Mouse (Mus musculus) hindbrain, embryonic 15.5 days (tissue): ENCODE results near the gene Nlrp6. TPM values are rescaled to one million over a fixed set of nuclear protein-coding genes. Genes with fewer than 3 reads are reported as not detected.

Experiments used
- ATAC-seq: fragments of 200-750 bp; cut with Nextera tagmentation; 2 replicates; pipeline ENCODE4 v1.8.0; 2017; ENCODE audit warnings: low read depth, moderate number of reproducible peaks, moderate TSS enrichment; ENCODE audit not compliant: low FRiP score
- H3K27ac ChIP-seq: fragments of 300-500 bp; sonication (generic); replicated peaks from 2 replicates; pipeline ENCODE4 v1.5.1; 2015; ENCODE audit warnings: mild to moderate bottlenecking, inconsistent platforms
- H3K27me3 ChIP-seq: fragments of 300-500 bp; sonication (generic); 2 replicates; pipeline ENCODE4 v1.6.1; 2015; ENCODE audit warnings: control low read depth, inconsistent platforms
- H3K36me3 ChIP-seq: fragments of 300-500 bp; sonication (generic); 2 replicates; pipeline ENCODE4 v1.6.1; 2015; ENCODE audit warnings: control low read depth, inconsistent platforms
- H3K4me1 ChIP-seq: fragments of 300-500 bp; sonication (generic); replicated peaks from 2 replicates; pipeline ENCODE4 v1.6.1; 2015; ENCODE audit warnings: control low read depth, inconsistent platforms
- H3K4me2 ChIP-seq: fragments of 300-500 bp; sonication (generic); 2 replicates; pipeline ENCODE4 v1.6.1; 2015; ENCODE audit warnings: moderate library complexity, mild to moderate bottlenecking, inconsistent platforms
- H3K4me3 ChIP-seq: fragments of 300-500 bp; sonication (generic); 2 replicates; pipeline ENCODE4 v1.5.1; 2015; ENCODE audit warnings: mild to moderate bottlenecking, inconsistent platforms
- H3K9ac ChIP-seq: fragments of 300-500 bp; sonication (generic); 2 replicates; pipeline ENCODE4 v1.6.1; 2015; ENCODE audit warnings: inconsistent platforms
- H3K9me3 ChIP-seq: fragments of 300-500 bp; sonication (generic); 2 replicates; pipeline ENCODE4 v1.6.1; 2016; ENCODE audit warnings: control low read depth, inconsistent platforms
- WGBS: fragments of 180-500 bp; shearing (Covaris S2); methylation state at CpG from one replicate; pipeline ENCODE4 v1.1.7; 2015; 5-methylcytosine and 5-hydroxymethylcytosine counted together
- polyA plus RNA-seq: library from polyadenylated mRNA; unstranded; fragments of >200 nt; fragmentation: Nextera tagmentation; extraction: Ambion mirVana; gene quantifications from 2 replicates; pipeline ENCODE4 v1.2.1, GENCODE M21; 2015

The Nlrp6 gene
- polyA plus RNA-seq, 1 experiment from 2014 or later = 0.67 TPM

GRCm38 (mm10) chr7:140953133-140953532 is 32.4 kb downstream of the Nlrp6 start:
- Histone ChIP-seq H3K36me3 (no peaks in the 10 kb centered on the region), H3K4me3 (no peak overlapping the region), H3K9me3 (no peaks in the 10 kb centered on the region), H3K27me3 (no peaks in the 10 kb centered on the region), H3K27ac (no peak overlapping the region), H3K9ac (no peak overlapping the region), H3K4me2 (no peak overlapping the region), H3K4me1 (peaks cover 19% of the 10 kb centered on the region; the same call in 1 of the 2 replicates)
- 90% methylated on average over 11 of the region's 11 CpGs for WGBS
- no peak for ATAC-seq

DNA sequence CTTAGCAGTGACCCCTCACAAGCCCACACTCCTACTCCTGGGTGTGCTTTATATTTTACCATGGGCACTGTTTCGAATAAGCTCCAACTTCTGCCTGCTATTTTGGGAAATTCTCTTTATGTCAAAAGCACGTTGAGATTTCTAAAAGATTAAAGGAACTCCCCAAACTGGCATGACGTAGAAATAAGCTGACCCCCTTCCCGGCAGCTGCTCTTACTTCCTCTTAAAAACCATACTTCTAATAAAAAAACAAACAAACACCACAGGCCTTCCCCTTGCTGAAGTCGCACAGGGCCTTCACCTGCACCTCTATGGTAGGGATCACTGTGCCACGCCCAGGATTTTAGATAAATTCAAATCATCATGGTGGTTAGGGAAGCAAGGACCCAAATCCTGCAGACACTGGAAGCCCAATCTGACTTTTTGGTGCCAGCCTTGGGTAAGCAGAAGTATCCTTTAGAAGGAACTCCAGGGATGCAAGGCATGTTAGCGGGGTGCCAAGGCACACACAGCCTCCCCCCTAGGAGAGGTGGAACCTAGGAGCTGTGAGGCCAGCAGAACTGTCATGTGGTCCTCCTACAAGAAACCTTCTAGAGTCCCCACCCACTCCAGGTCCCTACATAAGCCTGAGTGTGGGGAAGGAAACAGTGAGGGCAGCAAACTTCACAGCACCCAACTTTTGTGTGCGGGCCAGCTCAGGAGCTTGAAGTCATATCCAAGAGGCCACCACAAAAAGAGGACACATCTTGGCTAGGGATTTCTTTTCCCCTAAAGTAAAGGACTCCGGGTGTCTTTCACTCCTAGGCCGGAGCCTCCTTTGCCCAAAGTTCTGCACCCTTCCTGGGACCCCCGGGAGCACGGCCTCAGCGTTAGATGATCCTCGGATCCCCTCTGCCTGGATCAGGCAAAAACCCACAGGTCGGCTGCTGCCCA is 33.4 kb downstream of the Nlrp6 start:
- Histone ChIP-seq H3K36me3 (no peaks in the 10 kb centered on the region), H3K9me3 (no peaks in the 10 kb centered on the region), H3K4me3 (peak overlapping the region; percentile 29; the same call in 1 of the 2 replicates), H3K27ac (no peak overlapping the region), H3K9ac (no peak overlapping the region), H3K4me1 (peaks cover 19% of the 10 kb centered on the region; the same call in 1 of the 2 replicates), H3K4me2 (peak overlapping the region; percentile 62), H3K27me3 (no peaks in the 10 kb centered on the region)
- WGBS = 71% methylated on average over 15 of the region's 15 CpGs
- ATAC-seq = no peak

- no peak for ATAC-seq
- WGBS = 22% methylated on average over 9 of the region's 9 CpGs
- H3K27me3 ChIP-seq = no peaks in the 10 kb centered on the region
- H3K4me2 ChIP-seq = peak overlapping the region; percentile 62
- peaks cover 19% of the 10 kb centered on the region; the same call in 1 of the 2 replicates for H3K4me1 ChIP-seq
- no peaks in the 10 kb centered on the region for H3K36me3 ChIP-seq
- H3K4me3 ChIP-seq = peak overlapping the region; percentile 29
- no peak overlapping the region for H3K27ac ChIP-seq
- H3K9ac ChIP-seq = no peak overlapping the region
- H3K9me3 ChIP-seq = no peaks in the 10 kb centered on the region
These were observed 34.0 kb downstream of the Nlrp6 start for GRCm38 (mm10) chr7:140954733-140955071.

GRCm38 (mm10) chr7:140955342-140955741 is 34.6 kb downstream of the Nlrp6 start:
- Histone ChIP-seq H3K36me3 (no peaks in the 10 kb centered on the region), H3K9ac (peak overlapping the region; percentile 34), H3K9me3 (no peaks in the 10 kb centered on the region), H3K4me1 (peaks cover 19% of the 10 kb centered on the region; the same call in 1 of the 2 replicates), H3K4me3 (peak overlapping the region; percentile 29), H3K4me2 (peak overlapping the region; percentile 62), H3K27me3 (no peaks in the 10 kb centered on the region), H3K27ac (0 out of 2 replicates have a peak overlapping the region, but pooled peaks have one; percentile 15)
- ATAC-seq = peak; percentile 49
- 12% methylated on average over 17 of the region's 17 CpGs for WGBS

GRCm38 (mm10) chr7:140955758-140956555 is 35.3 kb downstream of the Nlrp6 start, which contains the start of the genes Gm45717 and Ifitm2:
Gm45717 (minus strand) TSS chr7:140955937.
Ifitm2 (minus strand) TSS chr7:140955987.
- WGBS = 25% methylated on average over 11 of the region's 11 CpGs
- 0 out of 2 replicates have a peak, but pooled peaks have one; percentile 57 for ATAC-seq

DNA sequence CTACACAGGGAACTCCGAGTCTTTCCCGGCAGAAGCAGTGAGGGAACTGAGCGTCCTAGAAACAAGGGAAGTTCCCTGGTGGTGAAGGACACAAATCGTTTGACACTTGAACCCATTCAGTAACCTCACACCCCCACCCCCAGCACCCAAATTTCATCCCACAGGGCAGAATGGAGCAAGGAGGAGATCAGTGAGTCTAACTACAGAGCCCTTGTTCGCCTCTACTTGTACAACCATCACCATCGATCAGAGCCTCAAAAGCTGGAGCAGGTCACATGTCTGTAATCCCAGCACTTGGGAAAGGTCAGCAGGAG is 35.8 kb downstream of the Nlrp6 start:
- H3K9me3 ChIP-seq = no peaks in the 10 kb centered on the region
- H3K4me3 ChIP-seq = no peak overlapping the region

More at GRCm38 (mm10) chr7:140955758-140956555, 35.3 kb downstream of the Nlrp6 start, which contains the start of the genes Gm45717 and Ifitm2:
- Histone ChIP-seq H3K27ac (0 out of 2 replicates have a peak within 1 kb of the TSS, but pooled peaks have one; percentile 15), H3K36me3 (no peaks in the 10 kb centered on the region), H3K9me3 (no peaks in the 10 kb centered on the region), H3K4me3 (peak within 1 kb of the TSS; percentile 29), H3K4me1 (peaks cover 15% of the 10 kb centered on the region; the same call in 1 of the 2 replicates), H3K27me3 (no peaks in the 10 kb centered on the region), H3K4me2 (peak within 1 kb of the TSS; percentile 62), H3K9ac (peak within 1 kb of the TSS; percentile 34)

DNA sequence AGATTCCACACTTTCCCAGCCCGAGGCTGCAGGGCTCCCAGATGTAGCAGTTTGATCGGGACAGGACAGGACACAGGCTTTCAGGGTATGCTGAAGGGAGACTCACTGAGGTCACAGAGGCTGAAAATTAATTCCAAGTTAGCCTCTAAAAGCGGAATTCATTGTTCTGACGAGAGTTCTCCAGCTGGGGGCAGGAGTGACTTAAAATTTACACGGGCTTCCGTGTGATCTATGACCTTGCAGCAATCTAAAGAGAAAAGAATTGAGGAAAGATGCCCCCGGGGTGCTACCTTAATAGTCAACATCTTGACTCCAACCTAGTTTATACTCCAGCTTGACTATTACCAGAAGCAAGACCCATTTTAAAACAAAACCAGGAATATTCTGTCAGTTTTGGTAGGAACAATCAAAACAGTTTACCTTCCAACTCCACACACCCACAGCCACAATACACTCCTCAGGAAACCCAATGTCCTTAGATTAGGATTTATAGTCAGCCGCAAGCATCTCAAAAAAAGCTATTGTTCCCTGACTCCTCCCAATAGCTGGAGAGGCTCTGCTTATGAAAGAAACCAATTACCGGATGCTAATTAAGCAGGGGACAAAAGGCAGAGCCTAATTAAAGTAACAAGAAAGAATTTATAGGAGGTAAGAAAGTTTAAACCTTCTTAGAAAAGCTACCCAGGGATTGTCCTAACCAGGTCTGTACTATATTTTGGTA is 38.6 kb downstream of the Nlrp6 start:
- Histone ChIP-seq H3K4me2 (no peak overlapping the region), H3K27me3 (no peaks in the 10 kb centered on the region), H3K4me3 (no peak overlapping the region), H3K27ac (no peak overlapping the region), H3K4me1 (0 out of 2 replicates have a peak, but pooled peaks cover 9% of the 10 kb centered on the region), H3K9ac (no peak overlapping the region), H3K9me3 (no peaks in the 10 kb centered on the region), H3K36me3 (no peaks in the 10 kb centered on the region)
- 4% methylated on average over 9 of the region's 9 CpGs for WGBS
- ATAC-seq = no peak

More for the DNA sequence above, 35.8 kb downstream of the Nlrp6 start:
- Histone ChIP-seq H3K4me2 (no peak overlapping the region), H3K4me1 (0 out of 2 replicates have a peak, but pooled peaks cover 12% of the 10 kb centered on the region), H3K27me3 (no peaks in the 10 kb centered on the region), H3K9ac (no peak overlapping the region), H3K27ac (no peak overlapping the region), H3K36me3 (no peaks in the 10 kb centered on the region)
- ATAC-seq = no peak
- WGBS = 61% methylated on average over 6 of the region's 6 CpGs

- no peak overlapping the region for H3K9ac ChIP-seq
- H3K27ac ChIP-seq = no peak overlapping the region
- H3K4me2 ChIP-seq = no peak overlapping the region
- no peak for ATAC-seq
- no peaks in the 10 kb centered on the region for H3K27me3 ChIP-seq
- H3K4me1 ChIP-seq = 0 out of 2 replicates have a peak, but pooled peaks cover 5% of the 10 kb centered on the region
- WGBS = 50% methylated on average over 5 of the region's 5 CpGs
- H3K4me3 ChIP-seq = no peak overlapping the region
- H3K9me3 ChIP-seq = no peaks in the 10 kb centered on the region
- H3K36me3 ChIP-seq = no peaks in the 10 kb centered on the region
These were observed 39.3 kb downstream of the Nlrp6 start for GRCm38 (mm10) chr7:140960026-140960425.

DNA sequence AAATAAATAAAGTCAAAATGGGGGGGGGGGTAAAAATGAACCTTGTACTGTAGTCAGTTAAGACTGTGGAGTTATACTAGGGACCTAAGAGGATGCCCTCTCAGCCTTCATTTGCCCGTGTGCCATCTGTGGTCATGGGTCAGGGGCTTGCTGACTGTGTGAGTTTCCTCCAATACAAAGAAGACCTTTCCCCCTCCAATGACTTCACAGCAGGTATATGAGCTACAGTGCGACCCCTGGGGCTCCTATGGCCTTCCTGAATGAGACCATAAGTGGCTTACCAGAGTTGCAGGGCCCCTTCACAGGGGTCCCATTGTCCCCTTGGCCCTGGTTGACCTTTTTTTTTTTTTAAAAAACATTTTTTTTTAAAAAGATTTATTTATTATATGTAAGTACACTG is 40.7 kb downstream of the Nlrp6 start:
- Histone ChIP-seq H3K4me2 (no peak overlapping the region), H3K9ac (no peak overlapping the region), H3K27me3 (no peaks in the 10 kb centered on the region), H3K27ac (no peak overlapping the region), H3K4me3 (no peak overlapping the region), H3K4me1 (no peaks in the 10 kb centered on the region), H3K9me3 (no peaks in the 10 kb centered on the region), H3K36me3 (no peaks in the 10 kb centered on the region)
- WGBS = 58% methylated on average over 2 of the region's 2 CpGs
- no peak for ATAC-seq

- ATAC-seq = no peak
- 64% methylated on average over 2 of the region's 2 CpGs for WGBS
- no peak overlapping the region for H3K9ac ChIP-seq
- H3K4me2 ChIP-seq = no peak overlapping the region
- no peak overlapping the region for H3K27ac ChIP-seq
- no peaks in the 10 kb centered on the region for H3K27me3 ChIP-seq
- no peaks in the 10 kb centered on the region for H3K9me3 ChIP-seq
- H3K4me3 ChIP-seq = no peak overlapping the region
- no peaks in the 10 kb centered on the region for H3K36me3 ChIP-seq
- no peaks in the 10 kb centered on the region for H3K4me1 ChIP-seq
These were observed 42.0 kb downstream of the Nlrp6 start for GRCm38 (mm10) chr7:140962733-140963132.

- no peak within 1 kb of the TSS for H3K27ac ChIP-seq
- 92% methylated on average over 4 of the region's 4 CpGs for WGBS
- H3K9ac ChIP-seq = no peak within 1 kb of the TSS
- no peak within 1 kb of the TSS for H3K4me2 ChIP-seq
- ATAC-seq = no peak
- no peaks in the 10 kb centered on the region for H3K36me3 ChIP-seq
- H3K9me3 ChIP-seq = no peaks in the 10 kb centered on the region
- H3K4me3 ChIP-seq = no peak within 1 kb of the TSS
- no peaks in the 10 kb centered on the region for H3K27me3 ChIP-seq
- no peaks in the 10 kb centered on the region for H3K4me1 ChIP-seq
These were observed 46.2 kb downstream of the Nlrp6 start, which contains the start of gene Ifitm1 for GRCm38 (mm10) chr7:140966921-140967320. Ifitm1 (plus strand) TSS chr7:140967221.
